Mouse (Mus musculus) forebrain, postnatal 0 days (tissue): ENCODE results near the gene Hoxd3. TPM values are rescaled to one million over a fixed set of nuclear protein-coding genes. Genes with fewer than 3 reads are reported as not detected.

ENCODE experiments used
- ATAC-seq: fragments of 200-750 bp; cut with Nextera tagmentation; 2 replicates; pipeline ENCODE4 v1.8.0; 2017; ENCODE audit warnings: mild to moderate bottlenecking, moderate library complexity
- DNase-seq: peaks from one replicate; pipeline ENCODE4 v3.0.0-alpha.2; 2015
- H3K27ac ChIP-seq: fragments of 300-500 bp; sonication (generic); 2 replicates; pipeline ENCODE4 v1.5.1; 2014; ENCODE audit warnings: low read depth, mild to moderate bottlenecking, antibody characterized with exemption, low read length, moderate library complexity, mixed read lengths
- H3K27me3 ChIP-seq: fragments of 300-500 bp; sonication (generic); 2 replicates; pipeline ENCODE4 v1.6.1; 2014; ENCODE audit warnings: mild to moderate bottlenecking, low read length, mixed read lengths; ENCODE audit not compliant: insufficient read depth
- H3K36me3 ChIP-seq: fragments of 300-500 bp; sonication (generic); 2 replicates; pipeline ENCODE4 v1.6.1; 2014; ENCODE audit warnings: mild to moderate bottlenecking, moderate library complexity; ENCODE audit not compliant: insufficient read depth
- H3K4me1 ChIP-seq: fragments of 300-500 bp; sonication (generic); 2 replicates; pipeline ENCODE4 v1.6.1; 2014; ENCODE audit warnings: antibody characterized with exemption; ENCODE audit not compliant: insufficient read depth
- H3K4me2 ChIP-seq: fragments of 300-500 bp; sonication (generic); 2 replicates; pipeline ENCODE4 v1.6.1; 2014; ENCODE audit warnings: low read depth, mild to moderate bottlenecking, moderate library complexity
- H3K4me3 ChIP-seq: fragments of 300-500 bp; sonication (generic); 2 replicates; pipeline ENCODE4 v1.5.1; 2014; ENCODE audit warnings: low read depth, low read length, mixed read lengths
- H3K9ac ChIP-seq: fragments of 300-500 bp; sonication (generic); 2 replicates; pipeline ENCODE4 v1.6.1; 2014; ENCODE audit warnings: mild to moderate bottlenecking
- H3K9me3 ChIP-seq: fragments of 300-500 bp; sonication (generic); 2 replicates; pipeline ENCODE4 v1.6.1; 2016; ENCODE audit warnings: low read length
- CTCF ChIP-seq: sonication (generic); IDR thresholded peaks from 2 replicates; pipeline ENCODE4 v1.5.1; 2016; ENCODE audit warnings: antibody characterized with exemption, control low read depth, low read depth
- WGBS: fragments of 180-500 bp; shearing (Covaris S2); extraction: QIAGEN DNeasy Blood & Tissue Kit; methylation state at CpG from one replicate; pipeline ENCODE4 v1.1.7; 2014; 5-methylcytosine and 5-hydroxymethylcytosine counted together
- polyA plus RNA-seq: library from polyadenylated mRNA; unstranded; fragments of >200 nt; fragmentation: Nextera tagmentation; extraction: Ambion mirVana; gene quantifications from 2 replicates; pipeline ENCODE4 v1.2.1, GENCODE M21; 2015
- total RNA-seq: library from RNA; depleted of rRNA; stranded (reverse); fragments of >200 nt; gene quantifications from 2 replicates; pipeline ENCODE4 v1.2.3, GENCODE M21; 2014

Hoxd3 gene
- total and polyA plus RNA-seq, 2 experiments from 2014 or later, result not detected

DNA sequence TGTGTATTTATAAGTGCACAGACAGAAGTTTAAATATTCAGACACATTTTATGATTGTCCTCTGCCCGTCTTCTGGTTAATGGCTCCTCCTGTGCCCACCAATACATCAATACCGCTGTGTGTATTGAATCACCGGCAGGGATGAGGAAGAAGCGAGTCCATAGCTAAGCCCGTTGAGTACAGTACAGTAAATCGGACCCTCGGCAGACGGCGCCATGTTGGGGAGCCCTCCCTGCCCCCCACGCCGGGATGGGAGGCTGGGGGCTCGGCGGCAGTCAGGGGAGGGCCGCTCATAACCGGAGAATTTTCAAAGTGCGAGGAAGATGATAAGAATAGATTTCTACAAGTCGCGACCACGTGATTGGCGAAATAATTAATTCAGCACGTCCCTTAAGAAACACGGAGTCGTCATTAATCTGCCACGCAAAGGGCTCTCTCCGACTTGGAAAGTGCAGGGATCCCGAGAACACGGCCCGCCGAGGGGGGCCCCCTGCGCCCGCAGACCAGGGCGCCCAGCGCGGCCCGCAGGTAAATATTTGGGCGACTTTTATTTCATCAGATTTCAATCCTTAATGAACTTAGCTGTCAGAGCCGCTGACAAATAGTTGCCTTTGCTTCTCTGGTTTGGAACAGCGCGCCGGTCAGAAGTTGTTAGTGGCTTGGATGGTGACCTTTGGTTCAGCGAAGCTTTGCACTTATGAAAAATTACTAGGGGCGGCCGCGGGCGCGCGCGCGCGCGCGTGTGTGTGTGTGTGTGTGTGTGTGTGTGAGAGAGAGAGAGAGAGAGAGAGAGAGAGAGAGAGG, 21.0 kb downstream of the Hoxd3 start:
- Histone ChIP-seq H3K4me1 (no peaks in the 10 kb centered on the region), H3K36me3 (no peaks in the 10 kb centered on the region), H3K9me3 (no peaks in the 10 kb centered on the region), H3K9ac (no peak overlapping the region), H3K4me3 (no peak overlapping the region), H3K4me2 (no peak overlapping the region), H3K27ac (no peak overlapping the region), H3K27me3 (peaks cover 88% of the 10 kb centered on the region)
- no peak for ATAC-seq
- no peak for TF ChIP-seq CTCF
- 1% methylated on average over 48 of the region's 52 CpGs for WGBS
- no peak for DNase-seq

DNA sequence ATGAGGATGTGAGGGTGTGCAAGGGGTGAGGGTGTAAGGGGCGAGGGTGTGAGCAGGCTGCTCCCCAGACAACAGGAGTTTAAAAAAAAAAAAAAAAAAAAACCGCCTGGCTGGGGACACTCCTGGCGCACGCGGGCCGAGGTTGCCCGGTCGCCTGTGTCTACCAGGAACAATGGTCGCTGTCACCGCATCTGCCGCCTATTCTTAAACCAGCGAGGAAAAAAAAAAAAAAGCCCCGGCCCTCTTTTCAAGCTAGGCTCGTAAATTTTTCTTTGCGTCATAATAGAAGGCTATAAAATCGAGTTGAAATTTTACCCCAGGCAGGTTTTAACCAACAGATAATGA, 21.6 kb downstream of the Hoxd3 start:
- Histone ChIP-seq H3K9ac (no peak overlapping the region), H3K4me1 (no peaks in the 10 kb centered on the region), H3K4me2 (no peak overlapping the region), H3K9me3 (no peaks in the 10 kb centered on the region), H3K27ac (no peak overlapping the region), H3K36me3 (no peaks in the 10 kb centered on the region), H3K4me3 (no peak overlapping the region), H3K27me3 (peaks cover 88% of the 10 kb centered on the region)
- DNase-seq, result no peak
- 1% methylated on average over 16 of the region's 16 CpGs for WGBS
- TF ChIP-seq CTCF, result no peak
- ATAC-seq, result no peak

DNA sequence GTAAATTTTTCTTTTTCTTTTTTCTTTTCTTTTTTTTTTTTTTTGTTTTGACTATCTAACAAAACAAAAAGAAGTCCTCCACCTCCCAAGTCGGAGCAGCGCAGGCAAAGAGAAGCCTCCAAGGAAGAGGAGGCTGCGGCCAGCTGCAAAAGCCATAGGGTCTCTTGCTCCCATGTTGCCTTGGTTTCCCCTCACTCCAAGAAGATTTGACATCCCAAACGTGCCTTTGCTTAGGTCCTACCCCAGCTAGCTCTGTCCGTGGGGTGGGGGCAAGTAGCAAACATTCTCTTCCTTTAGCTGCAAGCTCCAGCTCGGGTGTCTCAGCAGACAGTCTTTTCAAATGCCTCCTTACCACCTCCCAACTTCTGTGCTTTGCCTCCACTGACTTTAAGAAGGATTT, 22.0 kb downstream of the Hoxd3 start:
- Histone ChIP-seq H3K9ac (no peak overlapping the region), H3K36me3 (no peaks in the 10 kb centered on the region), H3K9me3 (no peaks in the 10 kb centered on the region), H3K4me2 (no peak overlapping the region), H3K27me3 (peaks cover 88% of the 10 kb centered on the region), H3K4me3 (no peak overlapping the region), H3K27ac (no peak overlapping the region), H3K4me1 (no peaks in the 10 kb centered on the region)
- DNase-seq (no peak), ATAC-seq (no peak)
- no peak for TF ChIP-seq CTCF
- whole genome bisulfite sequencing, result under 1% methylated on average over 6 of the region's 6 CpGs

DNA sequence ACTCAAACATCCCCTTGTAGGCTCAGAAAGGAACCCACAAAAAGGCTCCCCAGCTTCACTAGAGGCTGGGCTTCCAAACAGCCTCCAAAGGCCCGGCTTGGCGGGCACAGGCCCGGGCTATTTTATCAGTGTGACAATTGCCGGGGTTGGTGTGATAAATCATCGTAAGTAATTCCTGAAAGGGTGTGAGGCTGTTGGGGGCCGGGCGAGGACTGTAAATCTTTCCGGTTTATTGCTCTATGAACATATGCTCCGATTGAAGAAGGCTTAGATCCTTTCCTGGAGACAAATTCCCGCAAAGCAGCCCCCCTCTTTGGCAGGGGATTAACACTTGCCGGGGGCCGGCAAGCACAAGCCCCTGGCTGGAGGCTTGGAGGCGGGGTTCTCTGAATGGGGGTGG, 22.7 kb downstream of the Hoxd3 start:
- H3K27ac ChIP-seq, result no peak overlapping the region
- H3K4me3 ChIP-seq, result no peak overlapping the region
- H3K4me1 ChIP-seq, result no peaks in the 10 kb centered on the region
- H3K4me2 ChIP-seq, result no peak overlapping the region
- WGBS, result 2% methylated on average over 13 of the region's 13 CpGs
- DNase-seq (no peak), ATAC-seq (no peak)
- H3K36me3 ChIP-seq, result no peaks in the 10 kb centered on the region
- peaks cover 88% of the 10 kb centered on the region for H3K27me3 ChIP-seq
- H3K9me3 ChIP-seq, result no peaks in the 10 kb centered on the region
- H3K9ac ChIP-seq, result no peak overlapping the region
- TF ChIP-seq CTCF, result no peak

DNA sequence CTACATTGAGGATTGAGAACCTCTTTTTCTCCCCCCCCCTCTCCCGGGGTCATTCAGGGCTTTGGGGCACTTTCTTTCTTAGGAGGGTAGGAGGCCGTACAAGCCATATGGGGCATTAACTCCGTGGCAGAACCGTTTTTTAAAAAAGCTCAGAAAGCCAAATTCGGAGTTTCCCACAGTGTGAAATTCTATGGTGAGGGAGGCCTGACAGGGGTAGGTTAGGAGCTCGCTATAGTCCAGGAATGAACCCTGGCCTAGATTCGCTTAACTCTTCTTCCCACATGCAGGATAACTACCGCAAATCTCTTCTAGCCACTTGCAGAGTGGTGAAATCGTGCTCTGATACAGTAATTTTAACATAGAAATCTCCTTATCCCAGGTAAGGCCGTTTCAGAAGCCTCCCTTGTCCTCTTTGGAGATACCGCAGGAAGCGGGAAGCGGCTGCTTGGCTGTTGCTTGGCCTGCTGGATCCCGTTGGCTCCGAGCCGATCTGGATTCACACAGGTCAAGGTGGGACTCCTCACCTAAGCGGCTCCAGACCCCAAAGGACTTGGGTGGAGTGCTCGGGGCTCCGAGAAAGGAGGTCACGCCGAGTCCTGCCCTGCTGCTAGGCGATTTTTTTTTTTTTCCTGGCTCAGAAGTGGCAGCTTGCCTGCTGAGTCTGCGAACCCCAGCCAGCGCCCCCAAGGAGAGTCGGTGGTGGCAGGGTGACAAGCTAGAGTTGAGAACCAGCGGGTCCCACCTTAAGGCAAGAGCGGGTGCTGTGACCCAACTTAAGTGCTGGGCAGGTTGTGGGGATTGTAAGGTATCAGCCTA, 23.5 kb downstream of the Hoxd3 start:
- peaks cover 88% of the 10 kb centered on the region for H3K27me3 ChIP-seq
- H3K4me3 ChIP-seq, result no peak overlapping the region
- H3K4me1 ChIP-seq, result no peaks in the 10 kb centered on the region
- DNase-seq (no peak), ATAC-seq (no peak)
- H3K27ac ChIP-seq, result no peak overlapping the region
- no peak overlapping the region for H3K9ac ChIP-seq
- 1% methylated on average over 27 of the region's 27 CpGs for WGBS
- no peak for TF ChIP-seq CTCF
- no peaks in the 10 kb centered on the region for H3K36me3 ChIP-seq
- H3K9me3 ChIP-seq, result no peaks in the 10 kb centered on the region
- H3K4me2 ChIP-seq, result no peak overlapping the region

DNA sequence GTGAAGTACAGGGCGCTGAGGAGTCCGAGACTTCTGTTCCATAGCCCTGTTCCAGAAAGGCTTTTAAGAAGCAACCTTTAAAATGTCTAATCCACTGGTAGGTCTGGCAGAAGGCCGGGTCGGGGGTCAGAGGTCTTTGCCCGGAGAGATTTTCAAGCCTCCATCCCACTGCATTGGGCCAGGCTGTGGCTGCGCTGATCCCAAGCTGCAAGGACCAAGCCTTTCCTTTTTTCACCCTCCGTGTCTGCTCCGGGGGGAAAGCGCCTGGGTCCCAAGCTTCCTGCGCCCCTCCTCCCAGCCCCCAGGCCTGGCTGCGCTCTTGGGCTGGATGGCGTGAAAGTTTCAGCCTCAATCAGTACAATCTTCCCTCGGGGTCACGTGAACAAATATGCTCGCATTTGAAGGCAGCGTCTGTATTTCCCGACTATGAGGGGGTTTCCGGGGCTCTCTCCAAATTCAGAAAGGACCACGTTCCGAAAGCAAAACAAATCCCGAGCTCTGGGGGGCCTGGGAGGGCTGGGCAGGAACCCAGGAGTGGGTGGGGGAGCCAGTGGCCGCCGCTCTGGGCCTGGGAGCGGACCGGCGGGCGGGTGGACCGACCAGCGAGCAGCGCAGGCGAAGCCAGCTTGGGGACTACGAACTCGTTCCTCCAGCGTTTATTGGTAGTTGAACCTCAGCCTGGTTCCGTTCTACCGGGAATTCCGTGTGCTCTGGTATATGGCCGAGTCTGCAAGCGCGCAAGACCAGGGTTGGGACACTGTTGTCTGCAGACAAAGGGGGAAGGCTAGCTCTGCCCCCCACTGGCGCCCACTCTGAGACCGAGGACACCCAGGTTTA, 24.3 kb downstream of the Hoxd3 start:
- Histone ChIP-seq H3K4me1 (no peaks in the 10 kb centered on the region), H3K4me3 (no peak overlapping the region), H3K9me3 (no peaks in the 10 kb centered on the region), H3K27ac (no peak overlapping the region), H3K27me3 (peaks cover 84% of the 10 kb centered on the region), H3K36me3 (no peaks in the 10 kb centered on the region), H3K4me2 (no peak overlapping the region), H3K9ac (no peak overlapping the region)
- WGBS, result 1% methylated on average over 42 of the region's 42 CpGs
- ATAC-seq, result no peak
- no peak for DNase-seq
- TF ChIP-seq CTCF, result no peak
